Mouse (Mus musculus) myocyte (in vitro differentiated cells): Measurements from ENCODE around the gene Hoxc10. TPM values are rescaled to one million over a fixed set of nuclear protein-coding genes. Genes with fewer than 3 reads are reported as not detected.

Experiments
- H3K27me3 ChIP-seq: one replicate; pipeline ENCODE4 v1.6.1; 2011; ENCODE audit not compliant: control insufficient read depth, insufficient read depth, insufficient read length
- H3K36me3 ChIP-seq: one replicate; pipeline ENCODE4 v1.6.1; 2011; ENCODE audit not compliant: control insufficient read depth, insufficient read depth
- H3K4me2 ChIP-seq: one replicate; pipeline ENCODE4 v1.6.1; 2011; ENCODE audit warnings: low read depth, control low read depth
- H3K4me3 ChIP-seq: one replicate; pipeline ENCODE4 v1.5.1; 2011; ENCODE audit warnings: mild to moderate bottlenecking, control low read depth, moderate library complexity
- H3K79me2 ChIP-seq: one replicate; pipeline ENCODE4 v1.6.1; 2011; ENCODE audit not compliant: control insufficient read depth, insufficient read depth
- H3ac ChIP-seq: one replicate; pipeline ENCODE4 v1.6.1; 2011; ENCODE audit not compliant: control insufficient read depth, insufficient read length
- CEBPB ChIP-seq: IDR thresholded peaks from 2 replicates; pipeline ENCODE4 v1.6.1; 2011; ENCODE audit warnings: mild to moderate bottlenecking, moderate library complexity; ENCODE audit not compliant: poor library complexity, insufficient read depth, severe bottlenecking
- E2F4 ChIP-seq: IDR thresholded peaks from one replicate; pipeline ENCODE4 v1.6.1; 2011; ENCODE audit warnings: mild to moderate bottlenecking, control low read depth, moderate library complexity; ENCODE audit not compliant: insufficient read depth
- MAX ChIP-seq: IDR thresholded peaks from one replicate; pipeline ENCODE4 v1.6.1; 2011; ENCODE audit warnings: low read depth, mild to moderate bottlenecking, control low read depth
- MYOD1 ChIP-seq, 3 experiments: IDR thresholded peaks; one replicate each; pipeline ENCODE4 v1.6.1; 2011; ENCODE audit warnings: control low read depth in 2 of 3, low read depth in 2 of 3, mild to moderate bottlenecking in 2 of 3, moderate library complexity in 1 of 3; ENCODE audit not compliant: insufficient read length in 2 of 3, control insufficient read depth in 1 of 3
- MYOG ChIP-seq, 3 experiments: IDR thresholded peaks; one replicate each; pipeline ENCODE4 v1.6.1; 2011; ENCODE audit warnings: control low read depth in 2 of 3, low read depth in 2 of 3, mild to moderate bottlenecking in 2 of 3; ENCODE audit not compliant: insufficient read length in 2 of 3, control insufficient read depth in 1 of 3, insufficient read depth in 1 of 3
- POLR2A ChIP-seq: IDR thresholded peaks from one replicate; pipeline ENCODE4 v1.6.1; 2011; ENCODE audit warnings: low read depth, mild to moderate bottlenecking, control low read depth, moderate library complexity; ENCODE audit not compliant: insufficient read length
- POLR2AphosphoS2 ChIP-seq: IDR thresholded peaks from one replicate; pipeline ENCODE4 v1.6.1; 2011; ENCODE audit warnings: low read depth, control low read depth; ENCODE audit not compliant: insufficient read length
- REST ChIP-seq: IDR thresholded peaks from one replicate; pipeline ENCODE4 v1.6.1; 2011; ENCODE audit warnings: mild to moderate bottlenecking, control low read depth, moderate library complexity; ENCODE audit not compliant: insufficient read depth, insufficient read length
- SRF ChIP-seq: IDR thresholded peaks from one replicate; pipeline ENCODE4 v1.6.1; 2011; ENCODE audit warnings: low read depth; ENCODE audit not compliant: control insufficient read depth, insufficient read length
- TCF12 ChIP-seq: IDR thresholded peaks from one replicate; pipeline ENCODE4 v1.6.1; 2011; ENCODE audit warnings: mild to moderate bottlenecking, control low read depth; ENCODE audit not compliant: poor library complexity, insufficient read depth, severe bottlenecking
- TCF3 ChIP-seq: IDR thresholded peaks from one replicate; pipeline ENCODE4 v1.6.1; 2011; ENCODE audit warnings: low read depth, control low read depth; ENCODE audit not compliant: insufficient read length
- USF1 ChIP-seq: IDR thresholded peaks from one replicate; pipeline ENCODE4 v1.6.1; 2011; ENCODE audit warnings: low read depth, mild to moderate bottlenecking, control low read depth, moderate library complexity
- polyA plus RNA-seq: library from polyadenylated mRNA; unstranded; fragments of >200 nt; fragmentation: generic; extraction: Trizol; gene quantifications from one replicate; pipeline ENCODE4 v1.2.1, GENCODE M21; 2012; ENCODE audit warnings: missing spikeins

Gene Hoxc10
- polyA plus RNA-seq, 1 experiment: 43.5 TPM

DNA sequence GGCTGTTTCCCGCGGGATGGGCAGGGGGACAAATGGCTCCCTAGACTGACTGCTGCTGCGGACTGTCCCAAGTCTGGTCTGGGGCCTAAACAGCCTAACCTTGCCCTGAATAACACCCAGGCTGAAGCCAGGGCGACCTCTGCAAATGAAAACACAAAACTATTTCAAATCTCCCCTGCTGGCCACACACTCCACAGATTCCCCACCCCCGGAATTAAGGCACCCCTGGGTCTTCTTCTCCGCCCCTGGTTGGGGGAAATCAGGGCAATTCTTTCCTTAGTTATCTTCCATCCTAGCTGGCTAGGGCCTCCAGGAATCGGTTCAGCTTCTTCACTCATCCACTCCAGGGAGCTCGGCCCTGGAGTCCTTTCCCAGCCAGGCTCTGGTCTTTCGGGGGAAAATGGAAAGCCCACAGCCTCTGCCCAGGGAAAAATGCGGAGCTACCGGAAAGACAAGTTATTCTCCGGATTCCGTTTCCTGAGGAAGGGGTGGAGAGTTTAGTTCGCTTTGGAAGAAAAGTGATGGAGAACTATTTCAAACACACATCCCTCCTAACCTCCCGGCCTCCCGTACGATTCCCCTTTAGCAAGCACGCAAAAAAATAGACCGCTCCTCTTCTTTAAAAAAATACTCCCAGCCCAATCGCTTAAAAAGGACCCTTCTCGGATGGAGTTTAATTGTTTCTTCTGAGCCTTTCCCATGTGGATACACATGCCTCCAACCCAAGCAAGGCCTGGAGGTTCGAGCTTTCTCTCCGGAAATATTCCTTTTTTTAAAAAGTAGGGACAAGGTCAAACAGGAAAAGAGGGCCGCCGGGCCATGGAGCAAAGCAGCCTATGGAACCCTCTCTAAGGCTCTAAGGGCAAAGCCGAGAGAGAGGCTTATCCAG lies 1.3 kb upstream of the Hoxc10 start:
- H3K4me3 ChIP-seq: peak overlapping the region; percentile 85
- peak overlapping the region; percentile 32 for H3ac ChIP-seq
- H3K36me3 ChIP-seq: no peaks in the 10 kb centered on the region
- H3K4me2 ChIP-seq: peak overlapping the region; percentile 100
- no peaks in the 10 kb centered on the region for H3K27me3 ChIP-seq
- H3K79me2 ChIP-seq: peaks cover 95% of the 10 kb centered on the region
- TF ChIP-seq TCF12 (no peak), POLR2AphosphoS2 (peak; percentile 25), CEBPB (no peak), TCF3 (no peak), SRF (no peak), MYOD1 (IDR thresholded peaks at IDR 0.05; ENCODE audit: control insufficient read depth in 1 of 3, insufficient read length in 2 of 3, low read depth in 2 of 3) (no peak), MAX (no peak), MYOG (IDR thresholded peaks at IDR 0.05; ENCODE audit: control insufficient read depth in 1 of 3, insufficient read depth in 1 of 3, insufficient read length in 2 of 3, low read depth in 2 of 3) (no peak), POLR2A (peak; percentile 65)

DNA sequence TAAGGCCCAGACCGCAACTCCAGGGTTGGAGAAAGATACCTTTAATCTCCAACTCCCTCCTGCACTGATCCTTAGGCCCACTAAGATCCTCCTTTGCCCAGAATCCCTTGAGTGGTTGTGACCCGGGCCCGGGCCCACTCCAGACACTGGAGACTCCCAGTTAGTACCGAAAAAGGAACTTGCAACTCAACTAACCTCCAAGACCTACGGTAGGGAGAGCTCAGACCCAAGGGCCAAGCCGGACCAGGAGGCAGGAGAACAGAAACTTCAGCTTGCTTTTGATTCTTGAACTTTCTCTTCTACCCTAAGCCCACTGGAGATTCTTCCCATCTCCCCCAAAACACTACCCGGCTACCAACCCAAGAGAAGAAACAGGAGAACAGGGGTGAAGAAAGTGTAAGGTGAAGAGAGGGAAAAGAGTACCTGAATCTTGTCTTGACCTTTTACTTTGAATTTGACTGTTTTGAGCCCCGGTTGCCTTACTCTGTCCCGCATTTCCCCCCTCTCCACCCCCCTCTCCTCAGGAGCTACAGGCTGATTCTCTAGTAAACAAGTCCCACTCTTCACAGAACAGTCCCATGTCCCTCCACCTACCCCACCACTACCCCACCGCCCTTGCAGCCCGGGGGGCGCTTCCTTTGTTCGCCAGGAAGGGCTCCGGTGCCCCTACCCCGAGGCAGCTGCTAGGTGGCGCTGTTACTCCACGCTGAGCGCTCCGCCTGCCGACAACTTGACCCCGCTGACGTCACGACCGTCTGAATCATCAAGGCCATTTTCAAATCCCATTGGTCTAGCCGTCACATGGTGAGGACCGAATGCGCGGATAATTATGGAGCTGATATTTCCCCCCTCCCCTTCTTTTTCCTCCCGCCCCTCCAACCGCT lies 462 bp upstream of the Hoxc10 start:
- H3K36me3 ChIP-seq: no peaks in the 10 kb centered on the region
- H3K27me3 ChIP-seq: no peaks in the 10 kb centered on the region
- peak overlapping the region; percentile 85 for H3K4me3 ChIP-seq
- TF ChIP-seq SRF (peak; percentile 43), TCF12 (no peak), CEBPB (no peak), TCF3 (no peak), USF1 (peak; percentile 97), POLR2AphosphoS2 (peak; percentile 59), MYOG (IDR thresholded peaks at IDR 0.05; ENCODE audit: control insufficient read depth in 1 of 3, insufficient read depth in 1 of 3, insufficient read length in 2 of 3, low read depth in 2 of 3) (peak in 2 of 3 experiments; percentile 24 to 60), REST (no peak), E2F4 (no peak), MYOD1 (IDR thresholded peaks at IDR 0.05; ENCODE audit: control insufficient read depth in 1 of 3, insufficient read length in 2 of 3, low read depth in 2 of 3) (peak in 2 of 3 experiments; percentile 42 to 44), POLR2A (peak; percentile 8)
- H3K79me2 ChIP-seq: peaks cover 96% of the 10 kb centered on the region
- H3K4me2 ChIP-seq: peak overlapping the region; percentile 100
- peak overlapping the region; percentile 32 for H3ac ChIP-seq

DNA sequence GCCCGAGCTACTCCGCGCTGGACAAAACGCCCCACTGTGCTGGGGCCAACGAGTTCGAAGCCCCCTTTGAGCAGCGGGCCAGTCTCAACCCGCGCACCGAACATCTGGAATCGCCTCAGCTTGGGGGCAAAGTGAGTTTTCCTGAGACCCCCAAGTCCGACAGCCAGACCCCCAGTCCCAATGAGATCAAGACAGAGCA lies 615 bp downstream of the Hoxc10 start, which contains the start of gene Hoxc5:
Gene Hoxc5 (plus strand): TSS at position 132 of the 199 bp plus-strand sequence.
- Histone ChIP-seq H3K36me3 (no peaks in the 10 kb centered on the region), H3K4me3 (peak within 1 kb of the TSS; percentile 85), H3K79me2 (peaks cover 96% of the 10 kb centered on the region), H3K4me2 (peak within 1 kb of the TSS; percentile 100), H3K27me3 (no peaks in the 10 kb centered on the region), H3ac (peak within 1 kb of the TSS; percentile 32)
- TF ChIP-seq MYOD1 (IDR thresholded peaks at IDR 0.05; ENCODE audit: control insufficient read depth in 1 of 3, insufficient read length in 2 of 3, low read depth in 2 of 3) (no peak), POLR2AphosphoS2 (no peak), TCF3 (no peak), E2F4 (no peak), TCF12 (no peak), POLR2A (no peak)

DNA sequence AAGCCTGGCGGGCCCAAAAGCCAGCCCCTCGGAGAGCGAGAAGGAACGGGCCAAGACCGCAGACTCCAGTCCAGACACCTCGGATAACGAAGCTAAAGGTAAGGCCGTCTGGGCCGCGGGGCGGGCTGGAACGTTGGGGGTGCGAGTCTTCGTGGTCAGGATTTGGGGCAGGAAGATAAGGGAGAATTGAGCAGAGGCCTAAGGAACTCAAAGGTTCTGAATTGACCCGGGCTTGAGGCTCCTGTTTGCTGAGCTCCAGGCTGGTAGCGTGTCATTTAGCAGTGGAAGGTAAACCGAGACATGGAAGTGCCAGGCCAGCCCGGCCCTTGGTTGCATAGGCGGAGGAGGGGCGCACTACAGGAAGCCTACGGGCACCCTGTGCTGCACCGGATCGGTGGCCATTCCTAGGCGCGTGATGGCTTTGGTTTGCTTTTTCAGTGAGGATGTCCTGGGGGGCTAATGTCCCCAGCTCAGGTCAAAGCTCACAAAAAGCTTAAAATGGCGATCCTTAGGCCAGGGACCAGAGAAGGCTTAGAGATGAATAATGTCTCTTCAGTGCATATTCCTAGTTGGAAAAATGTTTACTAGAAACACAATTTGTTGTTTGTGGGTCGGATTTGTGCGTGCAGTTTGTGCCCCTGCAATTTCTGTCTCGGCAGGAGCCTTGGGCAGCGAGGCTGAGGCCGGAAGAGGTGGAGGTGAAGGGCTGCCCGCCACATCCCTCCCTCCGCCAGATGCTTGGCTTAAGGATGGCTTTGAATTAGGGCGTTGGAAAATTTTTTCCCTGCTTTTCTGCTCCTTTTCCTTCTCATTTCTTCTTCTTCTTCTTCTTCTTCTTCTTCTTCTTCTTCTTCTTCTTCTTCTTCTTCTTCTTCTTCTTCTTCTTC lies 1.2 kb downstream of the Hoxc10 start:
- peak overlapping the region; percentile 85 for H3K4me3 ChIP-seq
- peak overlapping the region; percentile 32 for H3ac ChIP-seq
- peak overlapping the region; percentile 98 for H3K4me2 ChIP-seq
- no peaks in the 10 kb centered on the region for H3K36me3 ChIP-seq
- H3K27me3 ChIP-seq: no peaks in the 10 kb centered on the region
- peaks cover 96% of the 10 kb centered on the region for H3K79me2 ChIP-seq
- TF ChIP-seq USF1: no peak
- peak; percentile 50 for TF ChIP-seq POLR2A
